Mouse (Mus musculus): Measurements from ENCODE around the gene Pmis2.

Pmis2 gene

DNA sequence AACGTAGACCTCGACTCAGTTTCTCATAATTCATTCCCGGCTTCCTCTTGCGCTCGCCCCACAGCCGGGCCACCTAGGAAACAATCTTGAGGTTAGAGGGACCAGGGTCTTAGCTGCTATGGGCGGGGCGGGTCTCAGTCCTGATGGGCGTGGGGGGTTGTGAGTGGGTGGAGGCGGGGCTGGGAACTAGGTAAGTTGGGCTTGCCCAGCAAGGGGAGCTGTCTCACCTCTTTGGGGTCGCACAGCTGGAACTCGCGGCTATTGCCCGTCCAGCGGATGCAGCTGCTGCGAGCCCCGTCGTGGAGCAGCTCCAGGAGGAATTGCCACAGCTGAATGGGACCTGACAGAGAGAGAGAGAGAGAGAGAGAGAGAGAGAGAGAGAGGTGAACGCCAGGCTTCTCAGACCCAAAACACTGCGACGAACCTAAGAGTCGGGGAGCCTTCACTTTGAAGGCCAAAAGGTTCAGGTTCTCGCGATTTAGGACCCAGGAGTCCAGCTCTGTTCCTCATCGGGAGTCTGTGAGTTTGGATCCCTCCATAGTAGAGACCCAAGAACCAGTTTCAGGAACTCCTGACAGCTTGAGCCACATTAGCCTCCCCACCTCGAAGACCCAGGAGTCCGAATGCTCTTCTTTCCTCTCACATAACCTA is 37.5 kb downstream of the Pmis2 start:
- DNase-seq, result no peak

DNA sequence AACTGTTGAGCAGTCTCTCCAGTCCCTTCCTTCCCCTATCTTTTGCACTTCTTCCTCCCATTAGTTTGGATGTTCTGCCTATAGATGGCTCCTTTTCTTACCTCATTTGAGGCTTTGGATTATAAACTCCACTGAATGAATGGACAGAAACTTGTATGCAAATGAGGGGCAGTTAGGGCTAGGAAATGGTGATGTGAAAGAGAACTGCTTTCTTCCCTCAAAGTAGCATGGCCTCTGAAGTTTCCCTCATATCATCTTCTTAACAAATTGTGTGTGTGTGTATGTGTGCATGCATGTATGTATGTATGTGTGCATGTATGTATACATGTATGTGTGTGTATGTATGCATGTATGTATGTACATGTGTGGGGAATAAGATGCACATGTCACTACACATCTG is 42.4 kb downstream of the Pmis2 start:
- DNase-seq, result no peak

DNA sequence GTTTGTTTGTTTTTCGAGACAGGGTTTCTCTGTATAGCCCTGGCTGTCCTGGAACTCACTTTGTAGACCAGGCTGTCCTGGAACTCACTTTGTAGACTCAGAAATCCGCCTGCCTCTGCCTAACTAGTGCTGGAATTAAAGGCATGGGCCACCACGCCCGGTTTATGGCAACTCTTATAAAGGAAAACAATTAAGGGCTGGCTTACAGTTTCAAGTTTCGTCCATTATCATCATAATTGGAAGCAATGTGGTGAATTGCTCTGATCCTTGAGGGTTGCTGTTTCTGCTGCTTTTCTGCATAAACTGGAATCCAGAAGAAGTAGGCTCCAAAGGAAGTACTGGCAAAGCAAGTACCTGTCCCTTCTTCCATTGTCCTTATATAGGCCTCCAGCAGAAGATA is 44.8 kb downstream of the Pmis2 start:
- no peak for DNase-seq

DNA sequence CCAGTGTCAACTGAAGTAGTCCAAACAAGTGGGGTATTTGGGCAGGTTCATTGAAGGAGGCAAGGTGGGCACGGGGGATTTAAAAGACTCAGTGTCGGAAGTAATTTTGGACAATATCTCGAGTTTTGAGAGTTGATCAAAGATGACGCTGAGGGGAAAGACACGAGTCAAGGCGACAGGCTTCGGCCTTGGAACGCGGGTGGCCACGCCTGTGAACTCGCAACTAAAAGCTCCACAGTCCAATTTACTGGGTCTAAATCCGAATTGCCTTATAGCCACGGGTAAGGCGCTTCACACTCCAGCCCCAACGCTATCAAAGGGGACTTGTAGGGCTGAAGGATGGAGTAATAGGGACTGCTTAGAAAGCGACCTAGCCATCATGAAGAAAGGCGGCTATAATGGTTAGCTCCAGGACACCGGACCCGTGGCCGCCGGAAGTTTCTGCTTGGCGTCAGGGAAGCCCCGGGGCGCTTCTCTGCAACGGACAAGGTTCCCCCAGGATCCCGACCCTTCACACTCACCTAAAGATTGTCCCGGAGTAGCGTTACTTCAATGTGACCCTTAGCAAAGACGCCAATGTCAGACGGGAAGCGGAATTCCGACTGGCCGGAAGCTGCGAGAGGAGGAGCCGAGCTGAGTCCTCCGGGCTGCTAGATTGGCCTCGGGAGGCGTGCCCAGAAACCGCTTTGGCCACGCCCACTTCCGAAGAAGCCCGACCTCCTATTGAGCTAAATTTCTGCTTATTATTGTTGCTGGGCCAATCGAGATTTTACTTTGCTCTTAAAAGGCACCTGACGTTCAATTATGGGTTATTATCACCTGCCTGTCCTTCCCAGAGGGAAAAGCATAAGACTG is 45.6 kb downstream of the Pmis2 start, which contains the start of gene Cox6b1:
Gene Cox6b1 (minus strand): TSS at position 622 of the 855 bp plus-strand sequence.
- peak; percentile 99 for DNase-seq
